Mouse (Mus musculus) CD8-positive naive resting alpha-beta T cell, adult 2 months (primary cell): ENCODE measurements around the gene Adam17.

ENCODE experiments used
- DNase-seq, 2 experiments: peaks; one replicate each; pipeline ENCODE4 v3.0.0; 2022; ENCODE audit warnings: low read depth in 2 of 2, low spot score in 2 of 2

Gene Adam17

GRCm38 (mm10) chr12:21315923-21316868 lies 57.2 kb downstream of the Adam17 start, which contains the start of gene Iah1:
Gene Iah1 (plus strand): TSS chr12:21316389.
- DNase-seq: peak; percentile 77 to 83

GRCm38 (mm10) chr12:21312201-21312600 lies 61.2 kb downstream of the Adam17 start:
- DNase-seq: no peak

GRCm38 (mm10) chr12:21306721-21307120 lies 66.7 kb downstream of the Adam17 start:
- no peak for DNase-seq

GRCm38 (mm10) chr12:21305741-21306140 lies 67.7 kb downstream of the Adam17 start:
- DNase-seq: no peak

- no peak for DNase-seq
These were observed 71.1 kb downstream of the Adam17 start for GRCm38 (mm10) chr12:21302361-21302783.

- no peak for DNase-seq
These were observed 71.5 kb downstream of the Adam17 start for GRCm38 (mm10) chr12:21301932-21302331.

- DNase-seq: no peak
These were observed 72.1 kb downstream of the Adam17 start for GRCm38 (mm10) chr12:21301324-21301723.

GRCm38 (mm10) chr12:21298856-21299255 lies 74.6 kb downstream of the Adam17 start:
- DNase-seq: no peak

GRCm38 (mm10) chr12:21289651-21290050 lies 83.8 kb downstream of the Adam17 start:
- DNase-seq: no peak

- DNase-seq: no peak
These were observed 84.6 kb downstream of the Adam17 start for GRCm38 (mm10) chr12:21288716-21289395.

- DNase-seq: peak; percentile 16 to 37
These were observed 86.5 kb downstream of the Adam17 start for GRCm38 (mm10) chr12:21286712-21287650.

- DNase-seq: peak; percentile 96 to 97
These were observed 87.2 kb downstream of the Adam17 start, which contains the start of gene Itgb1bp1 for GRCm38 (mm10) chr12:21286243-21286622. Gene Itgb1bp1 (minus strand): TSS chr12:21286284.

GRCm38 (mm10) chr12:21285508-21286242 lies 87.8 kb downstream of the Adam17 start:
- no peak for DNase-seq

- no peak for DNase-seq
These were observed 88.5 kb downstream of the Adam17 start, which contains the start of gene Cpsf3 for GRCm38 (mm10) chr12:21284761-21285441. Gene Cpsf3 (plus strand): TSS chr12:21285391.

GRCm38 (mm10) chr12:21277352-21277864 lies 96.0 kb downstream of the Adam17 start:
- no peak for DNase-seq

GRCm38 (mm10) chr12:21274446-21274845 lies 99.0 kb downstream of the Adam17 start:
- DNase-seq: no peak
